Mouse (Mus musculus) lung, adult 2 months (tissue): ENCODE results near the gene Fbxl8.
"Not testable (repeated sequence)": the region's sequence is repeated elsewhere in the genome, so short reads cannot be mapped to it uniquely, and the experiment has no call there.

Experiments
- CTCF ChIP-seq: fragments of 200-500 bp; IDR thresholded peaks from 2 replicates; pipeline ENCODE4 v1.5.1; 2011; ENCODE audit warnings: mild to moderate bottlenecking, low read length, control low read depth; ENCODE audit not compliant: insufficient read depth
- POLR2A ChIP-seq: fragments of 200-500 bp; IDR thresholded peaks from 2 replicates; pipeline ENCODE4 v1.6.1; 2011; ENCODE audit warnings: low read depth, mild to moderate bottlenecking, control low read depth, low read length, borderline replicate concordance; ENCODE audit errors: extremely low read depth

DNA sequence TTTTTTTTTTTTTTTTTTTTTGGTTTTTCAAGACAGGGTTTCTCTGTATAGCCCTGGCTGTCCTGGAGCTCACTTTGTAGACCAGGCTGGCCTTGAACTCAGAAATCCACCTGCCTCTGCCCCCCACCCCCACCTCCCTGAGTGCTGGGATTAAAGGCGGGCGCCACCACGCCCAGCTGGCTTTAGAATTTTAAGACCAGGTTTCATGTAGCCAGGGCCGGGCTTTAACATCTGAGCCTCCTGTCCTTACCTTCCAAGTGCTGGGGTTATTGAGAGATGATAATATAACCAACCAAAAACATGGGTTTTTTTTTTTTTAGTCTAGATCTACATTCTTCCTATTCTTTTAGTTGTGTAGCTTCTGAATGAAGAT is 32.1 kb upstream of the Fbxl8 start:
- TF ChIP-seq POLR2A, CTCF: not testable (repeated sequence)
